Mouse (Mus musculus) thymus, adult 2 months (tissue): ENCODE results near the gene Dkk3.

Experiments used
- CTCF ChIP-seq: fragments of 200-500 bp; IDR thresholded peaks from 2 replicates; pipeline ENCODE4 v1.5.1; 2012; ENCODE audit warnings: mild to moderate bottlenecking, control low read depth, low read length, moderate library complexity, borderline replicate concordance; ENCODE audit not compliant: control insufficient read depth, poor library complexity, insufficient read depth; ENCODE audit errors: extremely low read depth
- POLR2A ChIP-seq: fragments of 200-500 bp; IDR thresholded peaks from 2 replicates; pipeline ENCODE4 v1.6.1; 2012; ENCODE audit warnings: mild to moderate bottlenecking, low read length, control low read depth, moderate library complexity; ENCODE audit not compliant: control insufficient read depth, poor library complexity, insufficient read depth; ENCODE audit errors: extremely low read depth

GRCm38 (mm10) chr7:112154445-112154844 lies 4.4 kb downstream of the Dkk3 start:
- TF ChIP-seq POLR2A (no peak), CTCF (no peak)
